Mouse (Mus musculus) frontal cortex, postnatal 10 days (tissue): Measurements from ENCODE around the gene Dgkd.

Experiments
- DNase-seq, 2 experiments: peaks; one replicate each; pipeline ENCODE4 v3.0.0; 2022; ENCODE audit warnings: low spot score in 2 of 2, mixed read lengths in 1 of 2

Gene Dgkd

GRCm38 (mm10) chr1:87848237-87848996, 4.7 kb upstream of the Dgkd start:
- DNase-seq: peak; percentile 35 to 46

- no peak for DNase-seq
These were observed 3.8 kb upstream of the Dgkd start for GRCm38 (mm10) chr1:87849278-87849677.

GRCm38 (mm10) chr1:87851344-87851743, 1.7 kb upstream of the Dgkd start:
- DNase-seq: no peak

- no peak for DNase-seq
These were observed 851 bp upstream of the Dgkd start for GRCm38 (mm10) chr1:87852081-87852790.

- DNase-seq: peak in 1 of 2 experiments; percentile 41
These were observed 694 bp downstream of the Dgkd start for GRCm38 (mm10) chr1:87853601-87854361.

- DNase-seq: no peak
These were observed 1.3 kb downstream of the Dgkd start for GRCm38 (mm10) chr1:87854411-87854810.

- no peak for DNase-seq
These were observed 1.8 kb downstream of the Dgkd start for GRCm38 (mm10) chr1:87854851-87855251.

GRCm38 (mm10) chr1:87855522-87855921, 2.4 kb downstream of the Dgkd start:
- DNase-seq: no peak

GRCm38 (mm10) chr1:87856823-87857222, 3.7 kb downstream of the Dgkd start:
- DNase-seq: no peak

GRCm38 (mm10) chr1:87858031-87858430, 4.9 kb downstream of the Dgkd start:
- no peak for DNase-seq

GRCm38 (mm10) chr1:87858529-87858928, 5.4 kb downstream of the Dgkd start:
- DNase-seq: no peak

GRCm38 (mm10) chr1:87863602-87864001, 10.5 kb downstream of the Dgkd start:
- DNase-seq: no peak

- DNase-seq: no peak
These were observed 11.8 kb downstream of the Dgkd start for GRCm38 (mm10) chr1:87864889-87865288.

- DNase-seq: no peak
These were observed 13.6 kb downstream of the Dgkd start for GRCm38 (mm10) chr1:87866672-87867071.

GRCm38 (mm10) chr1:87871546-87871945, 18.5 kb downstream of the Dgkd start:
- DNase-seq: no peak

GRCm38 (mm10) chr1:87873081-87873480, 20.0 kb downstream of the Dgkd start:
- DNase-seq: no peak

- no peak for DNase-seq
These were observed 23.0 kb downstream of the Dgkd start for GRCm38 (mm10) chr1:87876065-87876464.

- DNase-seq: no peak
These were observed 24.6 kb downstream of the Dgkd start for GRCm38 (mm10) chr1:87877552-87878283.

GRCm38 (mm10) chr1:87879034-87879433, 25.9 kb downstream of the Dgkd start:
- DNase-seq: no peak

GRCm38 (mm10) chr1:87879494-87880325, 26.6 kb downstream of the Dgkd start:
- DNase-seq: peak; percentile 45 to 49

GRCm38 (mm10) chr1:87880326-87880627, 27.2 kb downstream of the Dgkd start:
- DNase-seq: no peak
